Mouse (Mus musculus) forebrain, embryonic 13.5 days (tissue): Measurements from ENCODE around the gene Gm44503. TPM values are rescaled to one million over a fixed set of nuclear protein-coding genes. Genes with fewer than 3 reads are reported as not detected.

Experiments used
- ATAC-seq: fragments of 200-750 bp; cut with Nextera tagmentation; 2 replicates; pipeline ENCODE4 v1.8.0; 2017
- H3K27ac ChIP-seq: fragments of 300-500 bp; sonication (generic); 2 replicates; pipeline ENCODE4 v1.5.1; 2015; ENCODE audit warnings: inconsistent platforms, mild to moderate bottlenecking, moderate library complexity
- H3K27me3 ChIP-seq: fragments of 300-500 bp; sonication (generic); 2 replicates; pipeline ENCODE4 v1.6.1; 2015; ENCODE audit warnings: mild to moderate bottlenecking, inconsistent platforms
- H3K36me3 ChIP-seq: fragments of 300-500 bp; sonication (generic); 2 replicates; pipeline ENCODE4 v1.6.1; 2015; ENCODE audit warnings: mild to moderate bottlenecking, inconsistent platforms; ENCODE audit not compliant: poor library complexity, severe bottlenecking
- H3K4me1 ChIP-seq: fragments of 300-500 bp; sonication (generic); 2 replicates; pipeline ENCODE4 v1.6.1; 2015; ENCODE audit warnings: inconsistent platforms
- H3K4me2 ChIP-seq: fragments of 300-500 bp; sonication (generic); 2 replicates; pipeline ENCODE4 v1.6.1; 2015; ENCODE audit warnings: inconsistent platforms, mild to moderate bottlenecking, moderate library complexity
- H3K4me3 ChIP-seq: fragments of 300-500 bp; sonication (generic); 2 replicates; pipeline ENCODE4 v1.5.1; 2015; ENCODE audit warnings: mild to moderate bottlenecking, inconsistent platforms
- H3K9ac ChIP-seq: fragments of 300-500 bp; sonication (generic); 2 replicates; pipeline ENCODE4 v1.6.1; 2015; ENCODE audit warnings: mild to moderate bottlenecking, inconsistent platforms
- H3K9me3 ChIP-seq: fragments of 300-500 bp; sonication (generic); replicated peaks from 2 replicates; pipeline ENCODE4 v1.6.1; 2016; ENCODE audit warnings: inconsistent platforms
- WGBS: fragments of 180-500 bp; shearing (Covaris S2); methylation state at CpG from one replicate; pipeline ENCODE4 v1.1.7; 2015; 5-methylcytosine and 5-hydroxymethylcytosine counted together
- polyA plus RNA-seq: library from polyadenylated mRNA; unstranded; fragments of >200 nt; fragmentation: Nextera tagmentation; extraction: Ambion mirVana; gene quantifications from 2 replicates; pipeline ENCODE4 v1.2.1, GENCODE M21; 2015

Gm44503 gene
- polyA plus RNA-seq, 1 experiment from 2014 or later = not detected

- WGBS = 67% methylated on average over 2 of the region's 2 CpGs
- no peak overlapping the region for H3K4me3 ChIP-seq
- peaks cover 19% of the 10 kb centered on the region for H3K4me1 ChIP-seq
- no peak overlapping the region for H3K27ac ChIP-seq
- H3K36me3 ChIP-seq = no peaks in the 10 kb centered on the region
- no peak overlapping the region for H3K9ac ChIP-seq
- no peak overlapping the region for H3K4me2 ChIP-seq
- no peak for ATAC-seq
- H3K27me3 ChIP-seq = no peaks in the 10 kb centered on the region
- H3K9me3 ChIP-seq = no peaks in the 10 kb centered on the region
Observed at GRCm38 (mm10) chr9:72983066-72983465, 24.4 kb downstream of the Gm44503 start.

- under 1% methylated on average over 87 of the region's 88 CpGs for WGBS
- ATAC-seq = peak; percentile 100
Observed at GRCm38 (mm10) chr9:72985250-72986220, 26.9 kb downstream of the Gm44503 start, which contains the start of the genes Ccpg1os and Ccpg1. Gene Ccpg1os (minus strand): TSS chr9:72985382. Gene Ccpg1 (plus strand): TSS chr9:72985429.

GRCm38 (mm10) chr9:72987703-72988102 is 29.1 kb downstream of the Gm44503 start:
- Histone ChIP-seq H3K9ac (no peak overlapping the region), H3K27ac (no peak overlapping the region), H3K4me3 (no peak overlapping the region), H3K9me3 (no peaks in the 10 kb centered on the region), H3K4me1 (peaks cover 19% of the 10 kb centered on the region), H3K4me2 (no peak overlapping the region), H3K36me3 (no peaks in the 10 kb centered on the region), H3K27me3 (no peaks in the 10 kb centered on the region)
- ATAC-seq = no peak
- WGBS = 58% methylated on average over 3 of the region's 3 CpGs

More at GRCm38 (mm10) chr9:72985250-72986220, 26.9 kb downstream of the Gm44503 start, which contains the start of the genes Ccpg1os and Ccpg1:
- Histone ChIP-seq H3K36me3 (no peaks in the 10 kb centered on the region), H3K9me3 (no peaks in the 10 kb centered on the region), H3K27me3 (no peaks in the 10 kb centered on the region), H3K4me2 (peak within 1 kb of the TSS; percentile 89), H3K4me3 (peak within 1 kb of the TSS; percentile 93), H3K4me1 (peaks cover 19% of the 10 kb centered on the region), H3K27ac (peak within 1 kb of the TSS; percentile 86), H3K9ac (peak within 1 kb of the TSS; percentile 86)

GRCm38 (mm10) chr9:72988706-72989105 is 30.1 kb downstream of the Gm44503 start:
- Histone ChIP-seq H3K9me3 (no peaks in the 10 kb centered on the region), H3K36me3 (no peaks in the 10 kb centered on the region), H3K9ac (no peak overlapping the region), H3K4me1 (peaks cover 19% of the 10 kb centered on the region), H3K27me3 (no peaks in the 10 kb centered on the region), H3K27ac (no peak overlapping the region), H3K4me2 (no peak overlapping the region), H3K4me3 (no peak overlapping the region)
- 83% methylated on average over 5 of the region's 5 CpGs for WGBS
- no peak for ATAC-seq

- no peaks in the 10 kb centered on the region for H3K9me3 ChIP-seq
Observed at GRCm38 (mm10) chr9:72991420-72991819, 32.8 kb downstream of the Gm44503 start.

GRCm38 (mm10) chr9:72992576-72992975 is 33.9 kb downstream of the Gm44503 start:
- no peak overlapping the region for H3K4me3 ChIP-seq
- WGBS = 90% methylated on average over 5 of the region's 5 CpGs
- ATAC-seq = no peak
- no peak overlapping the region for H3K4me2 ChIP-seq
- H3K9me3 ChIP-seq = no peaks in the 10 kb centered on the region
- H3K9ac ChIP-seq = no peak overlapping the region
- no peak overlapping the region for H3K27ac ChIP-seq
- no peaks in the 10 kb centered on the region for H3K36me3 ChIP-seq
- H3K4me1 ChIP-seq = no peaks in the 10 kb centered on the region
- H3K27me3 ChIP-seq = no peaks in the 10 kb centered on the region

More at GRCm38 (mm10) chr9:72991420-72991819, 32.8 kb downstream of the Gm44503 start:
- no peak overlapping the region for H3K27ac ChIP-seq
- H3K9ac ChIP-seq = no peak overlapping the region
- no peak overlapping the region for H3K4me3 ChIP-seq
- no peak overlapping the region for H3K4me2 ChIP-seq
- peaks cover 5% of the 10 kb centered on the region for H3K4me1 ChIP-seq
- WGBS = 93% methylated on average over 2 of the region's 2 CpGs
- no peak for ATAC-seq
- H3K27me3 ChIP-seq = no peaks in the 10 kb centered on the region
- H3K36me3 ChIP-seq = no peaks in the 10 kb centered on the region

GRCm38 (mm10) chr9:72996167-72996566 is 37.5 kb downstream of the Gm44503 start:
- ATAC-seq = no peak
- Histone ChIP-seq H3K36me3 (0 out of 2 replicates have a peak, but pooled peaks cover 4% of the 10 kb centered on the region), H3K9ac (no peak overlapping the region), H3K27ac (no peak overlapping the region), H3K4me2 (no peak overlapping the region), H3K4me1 (no peaks in the 10 kb centered on the region), H3K9me3 (no peaks in the 10 kb centered on the region), H3K27me3 (no peaks in the 10 kb centered on the region), H3K4me3 (no peak overlapping the region)

- Histone ChIP-seq H3K9ac (no peak overlapping the region), H3K4me3 (no peak overlapping the region), H3K4me2 (no peak overlapping the region), H3K9me3 (no peaks in the 10 kb centered on the region), H3K27ac (no peak overlapping the region), H3K36me3 (peaks cover 11% of the 10 kb centered on the region; the same call in 1 of the 2 replicates), H3K27me3 (no peaks in the 10 kb centered on the region), H3K4me1 (no peaks in the 10 kb centered on the region)
- ATAC-seq = no peak
- WGBS = 49% methylated on average over 7 of the region's 7 CpGs
Observed at GRCm38 (mm10) chr9:72996806-72997205, 38.2 kb downstream of the Gm44503 start.

- Histone ChIP-seq H3K4me1 (no peaks in the 10 kb centered on the region), H3K27me3 (no peaks in the 10 kb centered on the region), H3K4me3 (no peak overlapping the region), H3K9me3 (no peaks in the 10 kb centered on the region), H3K27ac (no peak overlapping the region), H3K9ac (no peak overlapping the region), H3K36me3 (peaks cover 27% of the 10 kb centered on the region), H3K4me2 (no peak overlapping the region)
- WGBS = 66% methylated on average over 2 of the region's 2 CpGs
- ATAC-seq = no peak
Observed at GRCm38 (mm10) chr9:73000487-73000886, 41.8 kb downstream of the Gm44503 start.

- H3K36me3 ChIP-seq = peaks cover 36% of the 10 kb centered on the region
- 91% methylated on average over 13 of the region's 13 CpGs for WGBS
Observed at GRCm38 (mm10) chr9:73001314-73002011, 42.8 kb downstream of the Gm44503 start.

GRCm38 (mm10) chr9:73002177-73002576 is 43.5 kb downstream of the Gm44503 start:
- H3K4me2 ChIP-seq = no peak overlapping the region
- H3K4me1 ChIP-seq = no peaks in the 10 kb centered on the region
- H3K9me3 ChIP-seq = no peaks in the 10 kb centered on the region
- ATAC-seq = no peak
- peaks cover 38% of the 10 kb centered on the region for H3K36me3 ChIP-seq
- no peaks in the 10 kb centered on the region for H3K27me3 ChIP-seq
- WGBS = 65% methylated on average over 3 of the region's 3 CpGs
- no peak overlapping the region for H3K27ac ChIP-seq
- no peak overlapping the region for H3K9ac ChIP-seq
- H3K4me3 ChIP-seq = no peak overlapping the region

More at GRCm38 (mm10) chr9:73001314-73002011, 42.8 kb downstream of the Gm44503 start:
- H3K4me2 ChIP-seq = no peak overlapping the region
- H3K27me3 ChIP-seq = no peaks in the 10 kb centered on the region
- H3K9ac ChIP-seq = no peak overlapping the region
- no peak for ATAC-seq
- no peak overlapping the region for H3K4me3 ChIP-seq
- H3K27ac ChIP-seq = no peak overlapping the region
- H3K9me3 ChIP-seq = no peaks in the 10 kb centered on the region
- no peaks in the 10 kb centered on the region for H3K4me1 ChIP-seq

- 88% methylated on average over 8 of the region's 8 CpGs for WGBS
- Histone ChIP-seq H3K4me3 (no peak overlapping the region), H3K9me3 (no peaks in the 10 kb centered on the region), H3K27me3 (no peaks in the 10 kb centered on the region), H3K9ac (no peak overlapping the region), H3K36me3 (peaks cover 38% of the 10 kb centered on the region), H3K4me1 (no peaks in the 10 kb centered on the region), H3K4me2 (no peak overlapping the region), H3K27ac (no peak overlapping the region)
- ATAC-seq = no peak
Observed at GRCm38 (mm10) chr9:73004076-73004475, 45.4 kb downstream of the Gm44503 start.
